Mouse (Mus musculus): ENCODE data around the gene Rnf115.
A peak's percentile ranks its signal among the peaks of the same experiment; 100 is the strongest.
"Not testable (repeated sequence)": the region's sequence is repeated elsewhere in the genome, so short reads cannot be mapped to it uniquely, and the experiment has no call there.

Rnf115 gene

DNA sequence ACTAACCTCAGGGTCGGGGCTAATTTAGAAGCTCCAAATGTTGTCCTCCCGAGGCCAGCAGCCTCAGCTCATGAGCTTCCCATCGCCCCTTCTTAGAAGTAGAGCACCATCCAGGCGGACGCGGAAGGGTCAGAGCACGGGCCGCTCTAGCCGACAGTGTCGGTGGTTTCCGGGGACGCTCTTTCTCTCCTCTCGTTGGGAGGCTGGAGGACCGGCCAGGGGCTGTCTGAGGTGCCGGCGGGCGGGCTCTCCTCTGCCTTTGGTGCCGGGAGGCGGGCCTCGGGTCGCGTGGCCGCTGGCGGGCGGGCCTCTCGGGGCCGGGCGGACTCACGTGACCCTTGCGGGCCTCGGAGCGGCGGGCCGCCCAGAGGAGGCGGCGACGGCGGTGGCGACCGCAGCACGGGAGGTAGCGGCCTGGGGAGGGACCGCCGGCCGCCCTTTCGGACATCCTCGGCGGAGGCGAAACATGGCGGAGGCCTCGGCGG is at the start of gene Rnf115, which contains the start of gene Polr3c:
Rnf115 (plus strand) TSS at position 322 of the 485 bp plus-strand sequence.
Polr3c (minus strand) TSS at position 286 of the 485 bp plus-strand sequence.
- DNase-seq (ENCODE audit: low spot score in 2 of 2): peak; percentile 94 to 95

GRCm38 (mm10) chr3:96678456-96678855 is 49.0 kb upstream of the Rnf115 start:
- DNase-seq (ENCODE audit: low spot score in 2 of 2): no peak

- DNase-seq (ENCODE audit: low spot score in 2 of 2): no peak
Observed at GRCm38 (mm10) chr3:96679159-96679674, 48.2 kb upstream of the Rnf115 start.

GRCm38 (mm10) chr3:96680269-96680956 is 47.1 kb upstream of the Rnf115 start:
- DNase-seq (ENCODE audit: low spot score in 2 of 2): no peak

DNA sequence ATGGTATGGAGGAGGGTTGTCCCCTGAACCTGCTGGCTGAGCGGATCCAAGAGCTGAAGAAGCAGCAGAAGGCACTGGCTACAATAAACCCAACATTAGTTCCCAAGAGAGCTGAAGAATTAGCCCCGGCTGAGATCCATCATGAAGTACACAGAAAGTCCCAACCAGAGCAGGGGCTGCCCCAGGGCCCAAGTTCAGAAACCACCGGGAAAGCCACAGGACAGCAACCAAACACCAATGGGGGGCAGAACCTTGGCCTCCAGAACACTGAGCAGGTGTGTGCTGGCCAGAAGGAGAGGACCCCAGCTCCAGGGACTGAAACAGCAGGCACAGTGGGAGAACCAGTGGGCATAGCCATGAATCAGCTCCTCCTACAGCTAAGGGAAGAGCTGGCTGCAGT is 44.0 kb upstream of the Rnf115 start:
- no peak for DNase-seq (ENCODE audit: low spot score in 2 of 2)

- DNase-seq (ENCODE audit: low spot score in 2 of 2): no peak
Observed at GRCm38 (mm10) chr3:96684151-96684821, 43.2 kb upstream of the Rnf115 start.

- DNase-seq (ENCODE audit: low spot score in 2 of 2): no peak
Observed at GRCm38 (mm10) chr3:96684822-96685156, 42.7 kb upstream of the Rnf115 start.

- not testable (repeated sequence) for DNase-seq (ENCODE audit: low spot score in 2 of 2)
Observed at GRCm38 (mm10) chr3:96686057-96686456, 41.4 kb upstream of the Rnf115 start.

DNA sequence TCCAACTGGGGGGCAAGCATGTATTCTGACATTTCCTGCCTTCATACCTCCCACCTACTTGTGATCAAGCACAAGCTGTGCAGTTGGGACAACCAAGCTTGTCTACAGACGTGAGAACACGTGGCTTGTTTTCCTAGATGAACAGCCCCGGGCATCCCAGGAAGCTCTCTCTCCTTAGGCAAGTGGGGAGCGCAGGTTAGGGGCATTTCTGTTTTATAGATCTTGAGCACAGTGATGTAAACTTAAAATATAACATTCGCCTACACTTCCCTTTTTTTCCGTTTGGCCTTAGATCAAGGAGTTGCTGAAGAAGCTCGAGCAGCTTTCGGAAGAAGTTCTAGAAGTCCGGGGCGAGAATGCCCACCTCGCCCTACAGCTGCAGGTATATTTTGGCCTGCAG is 38.6 kb upstream of the Rnf115 start:
- DNase-seq (ENCODE audit: low spot score in 2 of 2): no peak

GRCm38 (mm10) chr3:96690298-96690697 is 37.2 kb upstream of the Rnf115 start:
- DNase-seq (ENCODE audit: low spot score in 2 of 2): no peak

- no peak for DNase-seq (ENCODE audit: low spot score in 2 of 2)
Observed at GRCm38 (mm10) chr3:96692506-96692905, 35.0 kb upstream of the Rnf115 start.

DNA sequence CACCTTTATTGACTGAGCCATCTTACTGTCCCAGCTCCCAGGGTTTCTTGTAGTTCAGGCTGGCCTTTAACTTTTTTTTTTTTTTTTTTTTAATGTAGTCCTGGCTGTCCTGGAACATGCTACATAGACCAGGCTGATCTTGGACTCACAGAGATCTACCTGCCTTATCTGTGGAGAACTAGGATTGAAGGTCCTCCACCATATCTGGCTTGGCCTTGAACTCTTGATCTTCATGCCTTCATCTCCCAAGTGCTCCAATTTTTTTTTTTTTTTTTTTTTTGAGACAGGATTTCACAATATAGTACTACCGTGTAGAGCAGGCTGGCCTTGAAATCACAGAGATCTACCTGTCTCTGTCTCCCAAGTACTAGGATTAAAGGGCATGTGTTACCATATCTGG is 33.9 kb upstream of the Rnf115 start:
- no peak for DNase-seq (ENCODE audit: low spot score in 2 of 2)

DNA sequence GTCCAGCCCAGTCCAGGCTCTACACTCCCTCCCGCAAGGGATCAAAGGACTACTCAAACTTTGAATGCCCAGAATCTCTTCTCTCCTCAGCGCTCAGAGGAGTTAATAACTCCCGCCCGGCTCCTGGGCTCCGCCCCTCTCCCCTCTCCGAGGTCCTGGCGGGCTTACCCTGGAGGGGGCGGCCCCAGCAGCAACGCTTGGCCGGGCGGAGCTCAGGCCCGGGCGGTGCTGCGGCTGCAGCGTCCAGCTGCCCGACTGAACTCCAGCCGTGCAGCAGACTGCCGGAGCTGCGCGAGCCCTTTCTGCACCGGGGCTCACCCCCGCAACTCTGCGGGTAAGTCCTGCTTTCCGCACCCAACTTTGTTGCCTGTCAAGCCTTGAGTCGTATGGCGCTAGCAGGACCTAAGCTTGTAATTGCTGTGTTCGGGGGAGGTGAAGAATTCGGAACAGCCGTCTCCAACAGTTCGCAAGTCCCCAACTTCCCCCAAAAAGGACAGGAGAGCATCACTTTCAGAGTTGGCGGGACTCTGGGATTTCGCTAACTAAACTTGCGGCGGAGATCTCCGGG is 31.2 kb upstream of the Rnf115 start, which contains the start of gene Pias3:
Pias3 (plus strand) TSS at position 187 of the 568 bp plus-strand sequence.
- peak; percentile 65 to 76 for DNase-seq (ENCODE audit: low spot score in 2 of 2)

GRCm38 (mm10) chr3:96696766-96697732 is 30.4 kb upstream of the Rnf115 start:
- peak; percentile 82 to 88 for DNase-seq (ENCODE audit: low spot score in 2 of 2)

GRCm38 (mm10) chr3:96698993-96699690 is 28.3 kb upstream of the Rnf115 start:
- no peak for DNase-seq (ENCODE audit: low spot score in 2 of 2)

- DNase-seq (ENCODE audit: low spot score in 2 of 2): peak in 1 of 2 experiments; percentile 70
Observed at GRCm38 (mm10) chr3:96700376-96700775, 27.1 kb upstream of the Rnf115 start.

GRCm38 (mm10) chr3:96701003-96701402 is 26.5 kb upstream of the Rnf115 start:
- no peak for DNase-seq (ENCODE audit: low spot score in 2 of 2)

GRCm38 (mm10) chr3:96704778-96705177 is 22.7 kb upstream of the Rnf115 start:
- peak in 1 of 2 experiments; percentile 60 for DNase-seq (ENCODE audit: low spot score in 2 of 2)

GRCm38 (mm10) chr3:96706217-96706616 is 21.2 kb upstream of the Rnf115 start:
- no peak for DNase-seq (ENCODE audit: low spot score in 2 of 2)

DNA sequence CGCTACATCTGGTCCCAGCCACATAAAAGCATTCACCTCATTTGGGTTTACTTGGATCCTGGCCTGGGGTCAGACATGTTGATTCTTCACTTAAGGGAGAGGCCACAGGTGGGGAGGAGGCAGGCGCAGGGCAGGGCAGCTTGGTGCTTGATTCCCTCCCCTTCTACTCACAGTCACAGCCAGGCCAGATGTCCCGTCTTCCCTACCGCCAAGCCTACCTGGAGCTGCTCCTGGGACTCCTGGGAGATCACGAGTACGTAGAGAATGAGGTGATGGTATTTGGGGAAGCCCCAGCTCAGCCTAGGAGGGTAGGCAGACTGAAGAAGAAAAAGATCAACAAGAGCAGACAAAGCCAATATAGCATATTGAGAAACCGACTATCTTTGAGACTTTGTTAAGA is 20.5 kb upstream of the Rnf115 start:
- DNase-seq (ENCODE audit: low spot score in 2 of 2): no peak
